12 mouse cellular contexts compared by ENCODE assay signal in genomic region chr11:58211062-58211681, GRCm38 (mm10). TPM values are rescaled to one million over a fixed set of nuclear protein-coding genes. Genes with fewer than 3 reads are reported as not detected.
DNase-seq lines count a peak whose midpoint lies in the region; ATAC-seq and TF ChIP-seq lines count a peak whose summit lies in the region.
"Had no signal": no experiment of that assay in that cellular context is flagged by ENCODE, and none has a peak within 500 bp of the region (broad histone marks: within the 10 kb centered on the region; RNA-seq: fewer than 3 reads in every experiment).

No protein-coding gene starts in this region.

- H3K27me3 ChIP-seq in heart, embryonic 15.5 days, result no peaks in the 10 kb centered on the region
- H3K27me3 ChIP-seq in G1E (ENCODE audit: insufficient read depth, low read length) (no peaks in the 10 kb centered on the region), myocyte (ENCODE audit: control insufficient read depth, insufficient read depth, insufficient read length) (no peaks in the 10 kb centered on the region)
- no peaks in the 10 kb centered on the region for H3K27me3 ChIP-seq in intestine, embryonic 14.5 days (replicated peaks; ENCODE audit: control insufficient read depth, insufficient read depth, low read length)

- no peak overlapping the region for H3K9ac ChIP-seq in heart, embryonic 15.5 days
- no peak overlapping the region for H3K9ac ChIP-seq in intestine, embryonic 14.5 days (ENCODE audit: low read length)

- H3ac ChIP-seq in myocyte (ENCODE audit: control insufficient read depth, insufficient read length), result no peak overlapping the region

- H3K79me2 ChIP-seq in myocyte (ENCODE audit: control insufficient read depth, insufficient read depth), result no peaks in the 10 kb centered on the region

- peak overlapping the region; percentile 21 for H3K27ac ChIP-seq in heart, embryonic 15.5 days
- H3K27ac ChIP-seq in intestine, embryonic 14.5 days (ENCODE audit: low read depth), result no peak overlapping the region
- H3K27ac ChIP-seq: layer of hippocampus, adult 2 months had no signal

- H3K4me3 ChIP-seq in heart, embryonic 15.5 days, result no peak overlapping the region
- H3K4me3 ChIP-seq in G1E (ENCODE audit: low read depth, low read length) (peak overlapping the region; percentile 28; the same call in 1 of the 2 replicates), myocyte (no peak overlapping the region)
- no peak overlapping the region for H3K4me3 ChIP-seq in intestine, embryonic 14.5 days (ENCODE audit: low read depth, low read length)
- H3K4me3 ChIP-seq: layer of hippocampus, adult 2 months had no signal

- TF ChIP-seq POLR2A in myocyte (IDR thresholded peaks at IDR 0.05; ENCODE audit: insufficient read length, low read depth), result no peak

- ATAC-seq in heart, embryonic 15.5 days (replicated peaks; ENCODE audit: insufficient number of reproducible peaks, insufficient read depth, low FRiP score, low read depth), result no peak
- no peak for ATAC-seq in G1E (ENCODE audit: extremely low read depth, insufficient number of reproducible peaks, low FRiP score, poor library complexity, severe bottlenecking)
- ATAC-seq in intestine, embryonic 14.5 days (replicated peaks; ENCODE audit: low FRiP score, low TSS enrichment, low read depth), result no peak

- no peaks in the 10 kb centered on the region for H3K36me3 ChIP-seq in heart, embryonic 15.5 days
- H3K36me3 ChIP-seq in G1E (replicated peaks) (peaks cover 27% of the 10 kb centered on the region), myocyte (ENCODE audit: control insufficient read depth, insufficient read depth) (no peaks in the 10 kb centered on the region)
- H3K36me3 ChIP-seq in intestine, embryonic 14.5 days (ENCODE audit: control insufficient read depth, insufficient read depth, low read length), result no peaks in the 10 kb centered on the region

- no peak overlapping the region for H3K4me2 ChIP-seq in heart, embryonic 15.5 days
- 0 out of 2 replicates have a peak overlapping the region, but pooled peaks have one; percentile 9 for H3K4me2 ChIP-seq in intestine, embryonic 14.5 days (ENCODE audit: low read length)
- H3K4me2 ChIP-seq in myocyte (ENCODE audit: low read depth), result peak overlapping the region; percentile 58

- peaks cover 18% of the 10 kb centered on the region for H3K4me1 ChIP-seq in heart, embryonic 15.5 days (replicated peaks)
- peaks cover 48% of the 10 kb centered on the region for H3K4me1 ChIP-seq in G1E (ENCODE audit: insufficient read depth, low read depth, low read length)
- 0 out of 2 replicates have a peak, but pooled peaks cover 7% of the 10 kb centered on the region for H3K4me1 ChIP-seq in intestine, embryonic 14.5 days (replicated peaks; ENCODE audit: control insufficient read depth, insufficient read depth, low read length)

- WGBS in heart, embryonic 15.5 days, result 20% methylated on average over 9 of the region's 9 CpGs
- 25% methylated on average over 9 of the region's 9 CpGs for WGBS in intestine, embryonic 14.5 days

- TF ChIP-seq CTCF in G1E (IDR thresholded peaks at IDR 0.05; ENCODE audit: low read depth, low read length), result no peak

- no peak for DNase-seq in heart, adult 8-10 months (ENCODE audit: low spot score)
- no peak for DNase-seq in G1E (ENCODE audit: low spot score)
- no peak for DNase-seq in intestine, embryonic 14.5 days (ENCODE audit: low spot score)
- DNase-seq in urinary bladder, adult 2 months (ENCODE audit: low spot score), result no peak
- DNase-seq in frontal cortex, postnatal 25 days (ENCODE audit: low spot score in 2 of 2), result no peak
- DNase-seq in ovary, postnatal 14 days (ENCODE audit: low spot score), result no peak
- DNase-seq: cerebellum, postnatal 10 days; gastrocnemius, postnatal 10 days; right cerebral cortex, postnatal 4 days had no signal

- H3K9me3 ChIP-seq in heart, embryonic 15.5 days (replicated peaks), result no peaks in the 10 kb centered on the region
- no peaks in the 10 kb centered on the region for H3K9me3 ChIP-seq in G1E (replicated peaks)
- H3K9me3 ChIP-seq in intestine, embryonic 14.5 days (ENCODE audit: control insufficient read depth, low read length), result no peaks in the 10 kb centered on the region

TF ChIP-seq in myocyte, 11 proteins besides CTCF, POLR2A, EP300 and RAD21:
- TF ChIP-seq SRF (IDR thresholded peaks at IDR 0.05; ENCODE audit: control insufficient read depth, insufficient read length, low read depth), result no peak
- no peak for TF ChIP-seq REST (IDR thresholded peaks at IDR 0.05; ENCODE audit: insufficient read depth, insufficient read length)
- peak in 2 of 3 experiments; percentile 87 to 90 for TF ChIP-seq MYOG (IDR thresholded peaks at IDR 0.05; ENCODE audit: control insufficient read depth in 1 of 3, insufficient read depth in 1 of 3, insufficient read length in 2 of 3, low read depth in 2 of 3)
- TF ChIP-seq MAX (IDR thresholded peaks at IDR 0.05; ENCODE audit: low read depth), result no peak
- TF ChIP-seq POLR2AphosphoS2 (IDR thresholded peaks at IDR 0.05; ENCODE audit: insufficient read length, low read depth), result no peak
- peak; percentile 63 for TF ChIP-seq TCF12 (IDR thresholded peaks at IDR 0.05; ENCODE audit: insufficient read depth, poor library complexity, severe bottlenecking)
- peak; percentile 79 for TF ChIP-seq USF1 (IDR thresholded peaks at IDR 0.05; ENCODE audit: low read depth)
- TF ChIP-seq MYOD1 (IDR thresholded peaks at IDR 0.05; ENCODE audit: control insufficient read depth in 1 of 3, insufficient read length in 2 of 3, low read depth in 2 of 3), result peak; percentile 33 to 85 (median 55)
- no peak for TF ChIP-seq E2F4 (IDR thresholded peaks at IDR 0.05; ENCODE audit: insufficient read depth)
- no peak for TF ChIP-seq CEBPB (IDR thresholded peaks at IDR 0.05; ENCODE audit: insufficient read depth, poor library complexity, severe bottlenecking)
- peak; percentile 63 for TF ChIP-seq TCF3 (IDR thresholded peaks at IDR 0.05; ENCODE audit: insufficient read length, low read depth)

RNA-seq across cellular contexts. Expression of gene Irgm2, which starts 11.8 kb away (rescaled TPM):
- polyA plus RNA-seq in heart, embryonic 15.5 days (2015; fragmentation: Nextera tagmentation; extraction: Ambion mirVana), result 4.2 and 5.7 TPM in 2 replicates
- total RNA-seq in heart, adult 8-10 months (2022), result 10 to 100 TPM; 10.8 to 11.6 (median 11.5) TPM
- total RNA-seq in G1E (2014; fragmentation: Nextera tagmentation), result 6.7 and 7.1 TPM in 2 replicates
- total RNA-seq in G1E (2017), result 6.0 and 6.3 TPM in 2 replicates
- 0.18 and 0.30 TPM in 2 replicates for polyA plus RNA-seq in G1E (2012)
- 6.2 and 8.9 TPM in 2 replicates for polyA plus RNA-seq in intestine, embryonic 14.5 days (2014; fragmentation: Nextera tagmentation; extraction: Ambion mirVana)
- polyA plus RNA-seq in myocyte (2012; fragmentation: generic; extraction: Trizol), result 0.77 TPM
- polyA plus RNA-seq in urinary bladder, adult 2 months (2012; rRNA removed), result 22.1 and 54.2 TPM in 2 replicates

RNA-seq across cellular contexts. Expression of gene Igtp, which starts 11.8 kb away (rescaled TPM):
- polyA plus RNA-seq in heart, embryonic 15.5 days (2015; fragmentation: Nextera tagmentation; extraction: Ambion mirVana), result 6.4 and 10.1 TPM in 2 replicates
- 10 to 100 TPM in 2 of 4 experiments, 1 to 10 TPM in 2; 8.5 to 10.9 (median 9.5) TPM for total RNA-seq in heart, adult 8-10 months (2022)
- total RNA-seq in G1E (2014; fragmentation: Nextera tagmentation), result 10.3 and 11.1 TPM in 2 replicates
- total RNA-seq in G1E (2017), result 9.9 and 11.0 TPM in 2 replicates
- polyA plus RNA-seq in G1E (2012), result 1.2 and 1.4 TPM in 2 replicates
- polyA plus RNA-seq in intestine, embryonic 14.5 days (2014; fragmentation: Nextera tagmentation; extraction: Ambion mirVana), result 6.6 and 7.3 TPM in 2 replicates
- polyA plus RNA-seq in myocyte (2012; fragmentation: generic; extraction: Trizol), result 3.7 TPM
- 23.8 and 57.1 TPM in 2 replicates for polyA plus RNA-seq in urinary bladder, adult 2 months (2012; rRNA removed)

RNA-seq across cellular contexts. Expression of gene Mrpl22, which starts 39.7 kb away (rescaled TPM):
- polyA plus RNA-seq in heart, embryonic 15.5 days (2015; fragmentation: Nextera tagmentation; extraction: Ambion mirVana), result 99.6 and 102 TPM in 2 replicates
- total RNA-seq in heart, adult 8-10 months (2022), result 10 to 100 TPM; 45.6 to 62.3 (median 52.4) TPM
- total RNA-seq in G1E (2014; fragmentation: Nextera tagmentation) (67.5 and 82.1 TPM in 2 replicates), G1E (2017) (72.6 and 81.6 TPM in 2 replicates)
- polyA plus RNA-seq in G1E (2012) (9.5 and 19.0 TPM in 2 replicates), myocyte (2012; fragmentation: generic; extraction: Trizol) (95.3 TPM)
- 131 and 133 TPM in 2 replicates for polyA plus RNA-seq in intestine, embryonic 14.5 days (2014; fragmentation: Nextera tagmentation; extraction: Ambion mirVana)
- polyA plus RNA-seq in urinary bladder, adult 2 months (2012; rRNA removed), result 50.3 and 66.3 TPM in 2 replicates

RNA-seq across cellular contexts. Expression of gene Gemin5, which starts 42.8 kb away (rescaled TPM):
- polyA plus RNA-seq in heart, embryonic 15.5 days (2015; fragmentation: Nextera tagmentation; extraction: Ambion mirVana), result 9.6 and 13.3 TPM in 2 replicates
- 1 to 10 TPM; 8.8 to 9.6 (median 9.2) TPM for total RNA-seq in heart, adult 8-10 months (2022)
- total RNA-seq in G1E (2014; fragmentation: Nextera tagmentation) (43.9 and 61.6 TPM in 2 replicates), G1E (2017) (25.9 and 26.3 TPM in 2 replicates)
- polyA plus RNA-seq in G1E (2012) (14.6 and 19.6 TPM in 2 replicates), myocyte (2012; fragmentation: generic; extraction: Trizol) (18.7 TPM)
- 27.7 and 28.6 TPM in 2 replicates for polyA plus RNA-seq in intestine, embryonic 14.5 days (2014; fragmentation: Nextera tagmentation; extraction: Ambion mirVana)
- polyA plus RNA-seq in urinary bladder, adult 2 months (2012; rRNA removed), result 6.6 and 7.1 TPM in 2 replicates
